Mouse (Mus musculus): Measurements from ENCODE around the gene Tsnax. TPM values are rescaled to one million over a fixed set of nuclear protein-coding genes. Genes with fewer than 3 reads are reported as not detected.

Gene Tsnax
- polyA plus RNA-seq, 1 experiment from 2014 or later: 60.6 TPM

- Histone ChIP-seq H3K36me3 (ENCODE audit: insufficient read depth, low read length) (no peaks in the 10 kb centered on the region), H3K4me3 (ENCODE audit: low read depth, low read length) (no peak overlapping the region), H3K4me2 (replicated peaks; ENCODE audit: low read depth, low read length) (peak overlapping the region; percentile 41), H3K27me3 (replicated peaks; ENCODE audit: insufficient read depth, low read length) (no peaks in the 10 kb centered on the region), H3K27ac (ENCODE audit: low read length) (peak overlapping the region; percentile 84), H3K9ac (replicated peaks; ENCODE audit: low read depth) (no peak overlapping the region), H3K9me3 (ENCODE audit: low read length) (no peaks in the 10 kb centered on the region), H3K4me1 (ENCODE audit: insufficient read depth, low read depth, low read length) (no peaks in the 10 kb centered on the region)
- WGBS: 16% methylated on average over 12 of the region's 12 CpGs
- DNase-seq (ENCODE audit: low spot score) (peak; percentile 89), ATAC-seq (peak; percentile 82)
- TF ChIP-seq EP300 (IDR thresholded peaks at IDR 0.05): peak; percentile 55; the same call in 1 of the 2 replicates
- TF ChIP-seq CTCF (IDR thresholded peaks at IDR 0.05): peak; percentile 83
These were observed 54.3 kb downstream of the Tsnax start for GRCm38 (mm10) chr8:125066913-125067595.

GRCm38 (mm10) chr8:125067596-125067960 is 54.8 kb downstream of the Tsnax start:
- 47% methylated on average over 9 of the region's 9 CpGs for WGBS
- peak; percentile 63 for DNase-seq (ENCODE audit: low spot score)
- H3K9ac ChIP-seq (replicated peaks; ENCODE audit: low read depth): no peak overlapping the region
- peak overlapping the region; percentile 41 for H3K4me2 ChIP-seq (replicated peaks; ENCODE audit: low read depth, low read length)
- no peaks in the 10 kb centered on the region for H3K9me3 ChIP-seq (ENCODE audit: low read length)
- peak; percentile 30; the same call in 1 of the 2 replicates for TF ChIP-seq EP300 (IDR thresholded peaks at IDR 0.05)
- no peak; the same call in 1 of the 2 replicates for TF ChIP-seq CTCF (IDR thresholded peaks at IDR 0.05)
- ATAC-seq: peak; percentile 84
- peak overlapping the region; percentile 84 for H3K27ac ChIP-seq (ENCODE audit: low read length)
- no peaks in the 10 kb centered on the region for H3K27me3 ChIP-seq (replicated peaks; ENCODE audit: insufficient read depth, low read length)
- no peaks in the 10 kb centered on the region for H3K4me1 ChIP-seq (ENCODE audit: insufficient read depth, low read depth, low read length)
- no peaks in the 10 kb centered on the region for H3K36me3 ChIP-seq (ENCODE audit: insufficient read depth, low read length)
- no peak overlapping the region for H3K4me3 ChIP-seq (ENCODE audit: low read depth, low read length)

GRCm38 (mm10) chr8:125068146-125068905 is 55.5 kb downstream of the Tsnax start:
- H3K27me3 ChIP-seq (replicated peaks; ENCODE audit: insufficient read depth, low read length): no peaks in the 10 kb centered on the region
- no peak overlapping the region for H3K9ac ChIP-seq (replicated peaks; ENCODE audit: low read depth)
- no peaks in the 10 kb centered on the region for H3K9me3 ChIP-seq (ENCODE audit: low read length)
- no peak for ATAC-seq
- TF ChIP-seq EP300 (IDR thresholded peaks at IDR 0.05): no peak
- TF ChIP-seq CTCF (IDR thresholded peaks at IDR 0.05): peak; percentile 44
- H3K4me2 ChIP-seq (replicated peaks; ENCODE audit: low read depth, low read length): no peak overlapping the region
- DNase-seq (ENCODE audit: low spot score): no peak
- no peaks in the 10 kb centered on the region for H3K4me1 ChIP-seq (ENCODE audit: insufficient read depth, low read depth, low read length)
- WGBS: 65% methylated on average over 6 of the region's 6 CpGs
- H3K36me3 ChIP-seq (ENCODE audit: insufficient read depth, low read length): no peaks in the 10 kb centered on the region
- H3K27ac ChIP-seq (ENCODE audit: low read length): peak overlapping the region; percentile 84
- H3K4me3 ChIP-seq (ENCODE audit: low read depth, low read length): no peak overlapping the region

GRCm38 (mm10) chr8:125069304-125069703 is 56.5 kb downstream of the Tsnax start:
- Histone ChIP-seq H3K36me3 (ENCODE audit: insufficient read depth, low read length) (no peaks in the 10 kb centered on the region), H3K27me3 (replicated peaks; ENCODE audit: insufficient read depth, low read length) (no peaks in the 10 kb centered on the region)
- 67% methylated on average over 7 of the region's 7 CpGs for WGBS

GRCm38 (mm10) chr8:125069733-125070132 is 56.9 kb downstream of the Tsnax start:
- WGBS: 65% methylated on average over 6 of the region's 6 CpGs
- ATAC-seq (no peak), DNase-seq (ENCODE audit: low spot score) (no peak)
- Histone ChIP-seq H3K27ac (ENCODE audit: low read length) (no peak overlapping the region), H3K27me3 (replicated peaks; ENCODE audit: insufficient read depth, low read length) (no peaks in the 10 kb centered on the region), H3K9me3 (ENCODE audit: low read length) (no peaks in the 10 kb centered on the region), H3K36me3 (ENCODE audit: insufficient read depth, low read length) (no peaks in the 10 kb centered on the region), H3K4me3 (ENCODE audit: low read depth, low read length) (no peak overlapping the region), H3K9ac (replicated peaks; ENCODE audit: low read depth) (no peak overlapping the region), H3K4me2 (replicated peaks; ENCODE audit: low read depth, low read length) (no peak overlapping the region), H3K4me1 (ENCODE audit: insufficient read depth, low read depth, low read length) (no peaks in the 10 kb centered on the region)
- TF ChIP-seq EP300 (IDR thresholded peaks at IDR 0.05): no peak
- no peak for TF ChIP-seq CTCF (IDR thresholded peaks at IDR 0.05)

More at GRCm38 (mm10) chr8:125069304-125069703, 56.5 kb downstream of the Tsnax start:
- Histone ChIP-seq H3K4me3 (ENCODE audit: low read depth, low read length) (no peak overlapping the region), H3K9me3 (ENCODE audit: low read length) (no peaks in the 10 kb centered on the region), H3K4me1 (ENCODE audit: insufficient read depth, low read depth, low read length) (no peaks in the 10 kb centered on the region), H3K27ac (ENCODE audit: low read length) (no peak overlapping the region), H3K9ac (replicated peaks; ENCODE audit: low read depth) (no peak overlapping the region), H3K4me2 (replicated peaks; ENCODE audit: low read depth, low read length) (no peak overlapping the region)
- DNase-seq (ENCODE audit: low spot score) (no peak), ATAC-seq (no peak)
- TF ChIP-seq CTCF (IDR thresholded peaks at IDR 0.05) (no peak), EP300 (IDR thresholded peaks at IDR 0.05) (no peak)

GRCm38 (mm10) chr8:125074141-125074540 is 61.3 kb downstream of the Tsnax start:
- Histone ChIP-seq H3K9me3 (ENCODE audit: low read length) (no peaks in the 10 kb centered on the region), H3K27ac (ENCODE audit: low read length) (no peak overlapping the region), H3K4me2 (replicated peaks; ENCODE audit: low read depth, low read length) (no peak overlapping the region), H3K4me1 (ENCODE audit: insufficient read depth, low read depth, low read length) (no peaks in the 10 kb centered on the region), H3K4me3 (ENCODE audit: low read depth, low read length) (no peak overlapping the region), H3K9ac (replicated peaks; ENCODE audit: low read depth) (no peak overlapping the region), H3K27me3 (replicated peaks; ENCODE audit: insufficient read depth, low read length) (no peaks in the 10 kb centered on the region), H3K36me3 (ENCODE audit: insufficient read depth, low read length) (no peaks in the 10 kb centered on the region)
- ATAC-seq (no peak), DNase-seq (ENCODE audit: low spot score) (no peak)
- TF ChIP-seq CTCF (IDR thresholded peaks at IDR 0.05) (no peak), EP300 (IDR thresholded peaks at IDR 0.05) (no peak)
- WGBS: 82% methylated on average over 10 of the region's 10 CpGs
